Mouse (Mus musculus) forebrain, postnatal 0 days (tissue): ENCODE data around the gene Ptger3. TPM values are rescaled to one million over a fixed set of nuclear protein-coding genes. Genes with fewer than 3 reads are reported as not detected.

ENCODE experiments used
- ATAC-seq: fragments of 200-750 bp; cut with Nextera tagmentation; 2 replicates; pipeline ENCODE4 v1.8.0; 2017; ENCODE audit warnings: mild to moderate bottlenecking, moderate library complexity
- DNase-seq: peaks from one replicate; pipeline ENCODE4 v3.0.0-alpha.2; 2015
- H3K27ac ChIP-seq: fragments of 300-500 bp; sonication (generic); 2 replicates; pipeline ENCODE4 v1.5.1; 2014; ENCODE audit warnings: low read depth, mild to moderate bottlenecking, antibody characterized with exemption, low read length, moderate library complexity, mixed read lengths
- H3K27me3 ChIP-seq: fragments of 300-500 bp; sonication (generic); 2 replicates; pipeline ENCODE4 v1.6.1; 2014; ENCODE audit warnings: mild to moderate bottlenecking, low read length, mixed read lengths; ENCODE audit not compliant: insufficient read depth
- H3K36me3 ChIP-seq: fragments of 300-500 bp; sonication (generic); 2 replicates; pipeline ENCODE4 v1.6.1; 2014; ENCODE audit warnings: mild to moderate bottlenecking, moderate library complexity; ENCODE audit not compliant: insufficient read depth
- H3K4me1 ChIP-seq: fragments of 300-500 bp; sonication (generic); 2 replicates; pipeline ENCODE4 v1.6.1; 2014; ENCODE audit warnings: antibody characterized with exemption; ENCODE audit not compliant: insufficient read depth
- H3K4me2 ChIP-seq: fragments of 300-500 bp; sonication (generic); 2 replicates; pipeline ENCODE4 v1.6.1; 2014; ENCODE audit warnings: low read depth, mild to moderate bottlenecking, moderate library complexity
- H3K4me3 ChIP-seq: fragments of 300-500 bp; sonication (generic); 2 replicates; pipeline ENCODE4 v1.5.1; 2014; ENCODE audit warnings: low read depth, low read length, mixed read lengths
- H3K9ac ChIP-seq: fragments of 300-500 bp; sonication (generic); 2 replicates; pipeline ENCODE4 v1.6.1; 2014; ENCODE audit warnings: mild to moderate bottlenecking
- H3K9me3 ChIP-seq: fragments of 300-500 bp; sonication (generic); 2 replicates; pipeline ENCODE4 v1.6.1; 2016; ENCODE audit warnings: low read length
- CTCF ChIP-seq: sonication (generic); IDR thresholded peaks from 2 replicates; pipeline ENCODE4 v1.5.1; 2016; ENCODE audit warnings: antibody characterized with exemption, control low read depth, low read depth
- WGBS: fragments of 180-500 bp; shearing (Covaris S2); extraction: QIAGEN DNeasy Blood & Tissue Kit; methylation state at CpG from one replicate; pipeline ENCODE4 v1.1.7; 2014; 5-methylcytosine and 5-hydroxymethylcytosine counted together
- polyA plus RNA-seq: library from polyadenylated mRNA; unstranded; fragments of >200 nt; fragmentation: Nextera tagmentation; extraction: Ambion mirVana; gene quantifications from 2 replicates; pipeline ENCODE4 v1.2.1, GENCODE M21; 2015
- total RNA-seq: library from RNA; depleted of rRNA; stranded (reverse); fragments of >200 nt; gene quantifications from 2 replicates; pipeline ENCODE4 v1.2.3, GENCODE M21; 2014

The Ptger3 gene
- total and polyA plus RNA-seq, 2 experiments from 2014 or later: 9.0 to 9.8 TPM

GRCm38 (mm10) chr3:157534786-157535415 lies 31.8 kb upstream of the Ptger3 start:
- Histone ChIP-seq H3K4me2 (peak overlapping the region; percentile 67), H3K4me1 (peaks cover 14% of the 10 kb centered on the region; the same call in 1 of the 2 replicates), H3K4me3 (peak overlapping the region; percentile 87), H3K9ac (peak overlapping the region; percentile 89), H3K27ac (peak overlapping the region; percentile 93), H3K27me3 (peaks cover 22% of the 10 kb centered on the region), H3K36me3 (peaks cover 13% of the 10 kb centered on the region), H3K9me3 (no peaks in the 10 kb centered on the region)
- no peak for TF ChIP-seq CTCF
- WGBS: 2% methylated on average over 15 of the region's 15 CpGs
- peak; percentile 66 for DNase-seq
- ATAC-seq: peak; percentile 21

DNA sequence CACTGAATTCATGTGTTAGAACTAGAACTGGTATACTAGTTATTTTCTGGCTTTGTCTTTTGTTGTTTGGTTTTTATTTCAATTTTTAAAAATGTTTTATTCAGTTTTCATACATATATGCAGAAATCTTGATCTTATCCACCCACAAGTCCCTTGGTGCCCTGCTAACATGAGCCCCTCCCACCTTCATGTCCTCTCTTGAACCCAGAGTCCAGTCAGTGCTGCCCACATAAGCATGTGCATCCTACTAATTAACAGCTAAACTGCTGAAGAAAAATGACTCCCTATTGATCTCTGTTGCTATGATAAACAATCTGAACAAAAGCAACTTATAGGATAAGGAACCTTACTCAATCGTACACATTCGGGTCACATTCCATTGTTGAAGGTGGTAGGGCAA lies 17.4 kb upstream of the Ptger3 start:
- Histone ChIP-seq H3K27me3 (no peaks in the 10 kb centered on the region), H3K4me2 (no peak overlapping the region), H3K4me3 (no peak overlapping the region), H3K27ac (no peak overlapping the region), H3K9me3 (no peaks in the 10 kb centered on the region), H3K4me1 (no peaks in the 10 kb centered on the region), H3K36me3 (peaks cover 36% of the 10 kb centered on the region), H3K9ac (no peak overlapping the region)
- DNase-seq: no peak
- 94% methylated on average over 2 of the region's 2 CpGs for WGBS
- no peak for ATAC-seq
- TF ChIP-seq CTCF: no peak

DNA sequence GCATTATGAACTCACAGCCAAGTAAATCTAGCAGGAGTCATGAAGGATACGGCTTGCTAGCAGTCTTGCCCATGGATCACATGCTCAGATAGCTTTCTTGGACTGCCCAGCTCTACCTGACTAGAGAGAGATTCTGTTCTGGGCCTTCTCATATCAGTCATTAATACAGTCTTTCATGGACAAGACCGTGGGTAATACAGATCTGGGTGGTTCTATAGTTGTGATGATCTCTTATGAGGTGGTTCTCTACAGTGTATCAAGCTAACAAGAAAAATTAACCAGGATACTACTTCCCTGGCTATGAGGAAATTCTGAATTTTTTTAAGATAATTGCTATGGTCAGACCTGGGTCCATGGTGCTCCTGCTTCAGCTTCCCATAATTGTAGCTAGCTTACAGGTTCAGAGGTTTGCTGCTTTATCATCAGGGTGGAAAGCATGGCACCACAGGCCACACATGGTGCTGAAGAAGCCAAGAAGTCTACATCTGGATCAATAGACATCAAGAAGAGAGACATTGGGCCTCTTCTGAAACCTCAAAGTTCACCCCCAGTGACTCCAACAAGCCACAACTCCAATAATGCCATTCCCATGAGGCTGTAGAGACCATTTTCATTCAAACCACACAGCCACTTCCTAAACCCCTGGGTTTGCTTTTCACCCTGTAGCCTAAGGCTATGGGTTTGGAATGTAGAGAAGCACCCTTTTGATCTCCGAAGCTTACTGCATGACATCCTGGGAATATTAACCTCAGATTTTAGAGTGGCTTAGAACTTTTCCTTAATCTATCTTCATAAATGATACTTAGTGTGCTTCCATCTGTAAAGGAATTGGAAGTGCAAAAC lies 16.7 kb upstream of the Ptger3 start:
- no peaks in the 10 kb centered on the region for H3K9me3 ChIP-seq
- no peak for TF ChIP-seq CTCF
- H3K4me2 ChIP-seq: no peak overlapping the region
- no peak overlapping the region for H3K27ac ChIP-seq
- H3K9ac ChIP-seq: no peak overlapping the region
- no peaks in the 10 kb centered on the region for H3K27me3 ChIP-seq
- ATAC-seq (peak; percentile 10; the same call in 1 of the 2 replicates), DNase-seq (no peak)
- H3K4me3 ChIP-seq: no peak overlapping the region
- WGBS: 96% methylated on average over 3 of the region's 3 CpGs
- H3K36me3 ChIP-seq: peaks cover 32% of the 10 kb centered on the region
- H3K4me1 ChIP-seq: no peaks in the 10 kb centered on the region

- Histone ChIP-seq H3K4me3 (no peak overlapping the region), H3K4me1 (peaks cover 3% of the 10 kb centered on the region; the same call in 1 of the 2 replicates), H3K27ac (no peak overlapping the region), H3K9me3 (no peaks in the 10 kb centered on the region), H3K9ac (no peak overlapping the region), H3K4me2 (no peak overlapping the region), H3K27me3 (peaks cover 28% of the 10 kb centered on the region), H3K36me3 (no peaks in the 10 kb centered on the region)
- DNase-seq (peak; percentile 81), ATAC-seq (peak; percentile 21; the same call in 1 of the 2 replicates)
- 7% methylated on average over 2 of the region's 2 CpGs for WGBS
- peak; percentile 73 for TF ChIP-seq CTCF
These were observed 1.5 kb upstream of the Ptger3 start for GRCm38 (mm10) chr3:157565196-157565595.

- Histone ChIP-seq H3K9me3 (no peaks in the 10 kb centered on the region), H3K4me1 (peaks cover 3% of the 10 kb centered on the region; the same call in 1 of the 2 replicates), H3K9ac (peak overlapping the region; percentile 54; the same call in 1 of the 2 replicates), H3K4me2 (peak overlapping the region; percentile 86), H3K4me3 (peak overlapping the region; percentile 48), H3K27me3 (peaks cover 28% of the 10 kb centered on the region), H3K27ac (no peak overlapping the region), H3K36me3 (no peaks in the 10 kb centered on the region)
- TF ChIP-seq CTCF: no peak
- WGBS: 3% methylated on average over 34 of the region's 34 CpGs
- ATAC-seq (peak; percentile 3; the same call in 1 of the 2 replicates), DNase-seq (no peak)
These were observed 957 bp downstream of the Ptger3 start for GRCm38 (mm10) chr3:157567566-157568132.

- no peak overlapping the region for H3K9ac ChIP-seq
- DNase-seq: no peak
- no peak overlapping the region for H3K4me2 ChIP-seq
- peaks cover 19% of the 10 kb centered on the region for H3K27me3 ChIP-seq
- no peak for ATAC-seq
- H3K4me1 ChIP-seq: peaks cover 3% of the 10 kb centered on the region; the same call in 1 of the 2 replicates
- no peak overlapping the region for H3K4me3 ChIP-seq
- no peaks in the 10 kb centered on the region for H3K36me3 ChIP-seq
- H3K9me3 ChIP-seq: no peaks in the 10 kb centered on the region
- 80% methylated on average over 6 of the region's 6 CpGs for WGBS
- TF ChIP-seq CTCF: no peak
- no peak overlapping the region for H3K27ac ChIP-seq
These were observed 5.3 kb downstream of the Ptger3 start for GRCm38 (mm10) chr3:157572011-157572410.
